Mouse (Mus musculus) embryo, embryonic 11.5 days (tissue): Measurements from ENCODE around the gene Gosr2.

Experiments
- DNase-seq: peaks from one replicate; pipeline ENCODE4 v3.0.0-alpha.2; 2012; ENCODE audit warnings: low read depth, low spot score

The Gosr2 gene

GRCm38 (mm10) chr11:103691036-103691435 is 6.7 kb downstream of the Gosr2 start:
- no peak for DNase-seq

DNA sequence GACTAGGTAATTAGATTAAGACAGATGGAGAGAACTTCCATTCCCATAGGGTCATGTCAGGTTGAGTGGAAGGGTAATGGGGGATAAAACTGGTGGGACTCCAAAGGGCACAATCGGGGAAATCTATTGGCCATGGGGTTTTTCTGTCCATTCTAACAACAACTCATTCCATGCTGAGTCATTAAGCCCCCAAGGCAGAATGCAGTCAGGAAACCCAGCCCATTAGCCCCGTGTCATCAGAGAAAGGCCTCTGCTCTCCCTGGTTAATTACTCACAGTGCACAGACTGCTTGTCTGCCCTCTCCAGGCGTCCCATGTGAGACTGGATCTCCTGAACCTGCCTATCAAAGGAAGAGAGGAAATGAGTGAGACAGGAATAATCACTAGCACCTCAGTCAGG is 8.7 kb downstream of the Gosr2 start:
- no peak for DNase-seq

DNA sequence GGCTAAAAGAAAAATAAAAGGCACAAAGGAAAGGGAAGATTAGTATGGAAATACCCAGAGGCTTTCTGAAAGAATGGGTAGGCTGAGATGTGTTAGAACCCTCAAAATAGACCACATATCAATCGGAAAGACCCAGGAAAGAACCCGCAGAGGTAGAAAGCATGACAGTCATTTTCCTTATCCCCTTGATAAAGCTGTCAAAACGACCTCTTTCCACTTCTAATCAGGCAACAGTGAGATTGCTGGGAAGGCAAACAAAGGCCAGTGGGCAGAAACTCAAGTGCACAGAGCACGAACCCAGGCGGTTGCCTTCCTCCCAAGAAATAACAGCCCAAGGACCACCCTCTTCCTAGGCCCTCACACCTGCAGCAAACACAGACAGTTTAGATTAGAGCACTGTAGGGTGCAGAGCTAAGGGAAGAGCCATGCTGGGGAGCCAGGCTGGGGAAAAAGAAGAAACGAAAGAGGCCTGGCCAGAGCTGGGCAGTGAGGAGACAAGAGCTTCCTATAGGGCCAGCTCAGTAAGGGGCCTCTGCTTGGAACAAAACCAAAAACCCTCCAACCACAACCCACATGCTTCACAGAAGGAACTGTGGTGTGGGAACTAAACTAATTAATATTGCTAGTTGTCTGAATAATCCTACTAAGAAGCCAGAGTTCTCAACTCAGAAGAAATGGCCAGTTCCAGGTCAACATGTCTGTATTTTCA is 9.3 kb downstream of the Gosr2 start:
- no peak for DNase-seq

DNA sequence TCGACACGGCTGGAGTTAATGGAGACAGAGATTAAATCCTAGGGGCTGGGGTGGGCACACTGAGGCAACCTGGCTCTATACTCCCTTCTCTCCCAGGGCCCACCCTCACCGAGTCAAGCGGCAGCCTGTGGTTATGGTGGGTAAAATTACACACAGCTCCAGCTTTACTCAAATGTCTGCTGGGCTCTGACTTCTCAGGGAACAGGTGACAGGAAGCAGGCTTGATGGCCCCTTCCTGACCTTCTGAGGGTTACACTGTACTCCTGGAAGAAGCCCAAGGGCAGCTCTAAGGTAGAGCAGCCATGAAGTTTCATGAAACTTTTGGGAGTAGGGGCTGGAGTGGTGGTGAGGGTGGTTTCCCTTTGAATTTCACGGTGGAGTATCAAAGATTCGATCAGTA is 11.0 kb downstream of the Gosr2 start:
- DNase-seq, result no peak

- DNase-seq, result no peak
These were observed 12.4 kb downstream of the Gosr2 start for GRCm38 (mm10) chr11:103685261-103685736.

- no peak for DNase-seq
These were observed 13.9 kb downstream of the Gosr2 start for GRCm38 (mm10) chr11:103683667-103684334.

DNA sequence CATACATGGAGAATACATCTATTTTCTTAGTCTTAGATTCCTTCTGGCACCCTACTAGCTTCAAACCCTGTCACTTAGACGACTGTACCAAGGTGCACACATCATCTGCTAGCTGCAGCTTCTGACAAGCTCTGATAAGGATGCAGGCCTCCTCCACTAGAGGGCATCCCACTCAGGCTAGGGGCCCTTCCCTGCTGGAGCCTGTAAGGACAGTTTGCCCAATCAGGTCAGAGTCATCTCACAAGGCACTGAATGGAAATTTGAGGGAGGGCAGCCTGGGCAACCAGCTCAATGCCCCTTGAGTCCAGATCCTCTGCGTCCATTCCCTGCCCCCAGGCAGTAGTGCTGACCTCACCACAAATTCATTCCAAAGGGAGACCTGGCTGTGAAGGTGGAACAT is 20.7 kb downstream of the Gosr2 start:
- DNase-seq, result peak; percentile 22

GRCm38 (mm10) chr11:103675556-103675955 is 22.1 kb downstream of the Gosr2 start:
- DNase-seq, result peak; percentile 40

DNA sequence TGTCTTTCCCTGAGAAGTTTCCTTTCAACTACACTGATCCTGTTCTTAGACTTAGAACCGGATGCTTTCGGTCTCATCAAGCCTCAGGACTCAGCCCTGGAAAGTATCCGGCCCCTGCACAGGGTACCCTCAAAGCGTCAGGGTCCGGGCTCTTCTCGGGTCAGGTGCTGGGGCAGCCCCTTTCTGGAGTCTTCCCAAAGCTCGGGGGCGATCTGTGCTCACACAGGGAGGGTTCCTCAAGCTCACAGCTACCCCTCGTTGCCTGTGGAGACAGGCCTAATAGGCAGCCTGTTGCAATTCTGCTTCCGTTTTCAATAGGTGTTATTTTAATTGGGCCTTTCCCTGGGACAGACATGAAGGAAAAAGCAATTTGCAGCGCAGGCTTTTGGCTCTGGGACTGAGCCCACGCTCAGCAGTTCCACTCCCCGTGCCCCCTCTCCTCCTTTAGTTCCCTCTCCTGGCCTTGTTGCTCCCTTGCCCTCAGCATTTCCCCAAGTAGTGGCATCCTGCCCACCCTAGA is 30.7 kb downstream of the Gosr2 start:
- no peak for DNase-seq

GRCm38 (mm10) chr11:103666181-103666906 is 31.4 kb downstream of the Gosr2 start:
- DNase-seq, result no peak

DNA sequence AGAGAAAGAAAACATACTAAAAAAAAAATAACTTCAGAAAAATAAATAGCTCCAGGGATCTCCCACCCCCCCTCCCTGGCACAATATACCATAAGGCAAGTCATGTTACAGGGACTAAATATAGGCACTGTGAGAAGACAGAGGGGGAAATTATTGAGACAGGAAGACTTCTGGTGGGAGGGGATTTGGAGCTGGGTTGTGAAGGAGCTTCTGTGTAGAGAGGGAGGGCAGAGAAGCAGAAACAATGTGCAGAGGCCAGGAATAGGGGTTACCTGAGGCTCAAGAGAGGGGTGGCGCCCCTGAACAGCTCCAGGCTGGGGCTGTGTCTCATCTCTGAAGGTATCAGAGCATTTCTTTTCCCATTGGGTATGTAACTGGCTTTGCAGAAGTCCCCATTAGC is 32.0 kb downstream of the Gosr2 start:
- no peak for DNase-seq

DNA sequence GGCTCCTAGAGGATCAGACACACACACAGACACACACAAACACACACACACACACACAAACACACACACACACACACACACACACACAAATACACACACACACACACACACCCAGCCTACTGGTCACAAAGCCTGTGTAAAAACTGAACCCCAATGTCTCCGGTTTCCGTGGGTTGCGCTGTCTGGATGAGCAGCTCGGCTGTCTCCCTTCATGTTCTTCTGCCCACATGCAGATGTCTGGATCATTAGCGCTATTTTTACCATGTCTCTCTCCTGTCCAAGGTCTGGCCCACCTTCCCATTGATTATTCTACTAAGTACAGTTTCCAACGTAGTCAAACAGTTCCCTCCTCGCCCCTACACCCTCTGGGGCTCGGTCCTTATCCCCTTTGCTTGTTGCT is 34.6 kb downstream of the Gosr2 start:
- DNase-seq, result no peak

- DNase-seq, result no peak
These were observed 35.2 kb downstream of the Gosr2 start for GRCm38 (mm10) chr11:103662546-103662945.

GRCm38 (mm10) chr11:103661863-103662262 is 35.8 kb downstream of the Gosr2 start:
- DNase-seq, result no peak

- no peak for DNase-seq
These were observed 39.5 kb downstream of the Gosr2 start for GRCm38 (mm10) chr11:103658189-103658588.

DNA sequence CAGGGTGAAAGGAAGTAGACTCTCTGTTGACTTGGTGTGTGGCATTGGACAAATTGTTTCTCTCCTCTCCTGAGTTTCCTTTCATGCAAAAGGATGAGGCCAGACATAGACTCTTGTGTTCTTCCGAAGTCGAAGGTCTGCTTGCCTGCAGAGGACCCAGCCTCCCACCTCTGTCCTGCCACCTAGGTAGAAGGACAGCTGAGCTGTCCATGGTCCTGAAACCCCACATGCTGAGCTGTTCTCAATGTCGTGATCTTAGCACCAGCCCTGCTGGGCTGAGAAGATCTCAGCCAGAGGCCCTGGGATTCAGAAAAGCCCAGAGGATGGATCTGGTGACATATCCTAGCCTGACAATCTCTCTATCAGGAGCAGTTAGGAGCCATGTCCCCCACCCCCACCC is 41.2 kb downstream of the Gosr2 start:
- no peak for DNase-seq

DNA sequence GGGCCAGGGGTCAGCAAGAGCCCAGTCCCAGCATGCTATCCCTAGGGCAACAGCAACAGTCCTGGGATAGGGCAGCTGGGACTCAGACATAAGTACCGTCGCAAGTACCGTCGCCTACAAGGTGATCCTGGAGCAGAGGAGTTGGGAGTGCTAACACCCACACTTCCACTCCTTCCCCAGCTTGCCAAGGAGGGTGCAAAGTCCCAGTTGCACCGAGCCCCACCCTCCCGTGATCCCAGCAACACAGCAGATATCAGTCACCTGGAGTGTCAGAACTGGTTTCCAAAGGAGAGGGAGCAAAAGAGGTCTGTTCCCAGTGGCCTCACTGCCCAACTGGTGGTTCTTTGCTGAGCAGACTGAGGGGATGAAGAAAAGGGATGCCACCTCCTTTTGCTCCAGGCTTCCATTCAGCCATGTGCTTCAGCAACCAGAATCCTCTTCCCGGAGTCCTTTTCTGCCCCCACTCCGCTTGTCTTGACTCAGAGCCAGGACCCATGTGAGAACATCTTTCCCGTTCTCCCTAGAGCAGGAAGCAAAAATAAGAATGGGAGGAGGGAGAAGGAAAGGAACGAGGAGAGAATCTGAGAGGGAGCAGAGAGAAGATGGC is 44.2 kb downstream of the Gosr2 start:
- no peak for DNase-seq

GRCm38 (mm10) chr11:103651426-103651825 is 46.3 kb downstream of the Gosr2 start:
- no peak for DNase-seq

- DNase-seq, result no peak
These were observed 47.7 kb downstream of the Gosr2 start for GRCm38 (mm10) chr11:103649983-103650493.

- DNase-seq, result no peak
These were observed 48.3 kb downstream of the Gosr2 start, which contains the start of gene Rprml for GRCm38 (mm10) chr11:103649301-103649982. Gene Rprml (plus strand): TSS chr11:103649570.

DNA sequence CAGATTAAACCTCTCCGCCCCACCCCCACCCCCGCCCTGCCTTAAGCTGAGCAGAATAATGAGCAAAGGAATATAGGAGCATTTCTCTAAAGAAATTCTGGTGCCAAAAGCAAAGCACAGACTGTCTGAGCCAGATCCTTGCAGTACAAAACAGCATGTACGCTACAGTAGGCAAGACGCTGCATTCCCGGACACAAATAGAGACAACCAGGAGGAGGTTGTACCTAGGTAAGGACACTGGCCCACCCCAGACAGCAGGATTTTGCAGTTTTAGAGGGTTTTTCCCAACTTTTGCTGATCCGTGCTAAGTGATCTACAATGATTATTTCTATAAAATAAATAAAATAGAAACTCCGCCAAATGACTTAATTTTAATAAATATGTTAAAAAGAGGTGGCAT is 49.0 kb downstream of the Gosr2 start:
- no peak for DNase-seq
